Comparison of ENCODE assay signal across 23 mouse cellular contexts in the genomic region with DNA sequence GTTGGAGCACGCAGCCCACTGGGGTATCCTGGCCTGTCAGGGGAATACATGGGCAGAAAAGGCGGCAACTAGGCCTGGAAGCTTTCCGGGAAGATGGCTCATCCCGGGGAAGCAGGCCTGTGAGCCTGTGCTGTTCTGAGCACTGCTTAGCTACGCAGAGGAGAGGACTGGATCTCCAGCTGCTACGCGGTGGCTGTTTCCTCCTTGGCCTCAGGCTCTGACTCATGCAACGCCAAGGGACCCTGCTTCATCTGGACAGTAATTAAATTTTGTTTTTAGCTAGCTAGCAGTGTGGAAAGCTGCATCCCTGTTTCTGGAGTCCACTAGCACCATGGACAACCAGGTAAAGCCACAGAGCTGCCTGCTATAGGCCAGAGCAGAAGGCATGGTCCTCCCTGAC. TPM values are rescaled to one million over a fixed set of nuclear protein-coding genes. Genes with fewer than 3 reads are reported as not detected.
A peak's percentile ranks its signal among the peaks of the same experiment; 100 is the strongest.
DNase-seq lines count a peak whose midpoint lies in the region; ATAC-seq and TF ChIP-seq lines count a peak whose summit lies in the region.
"Had no signal": no experiment of that assay in that cellular context is flagged by ENCODE, and none has a peak within 500 bp of the region (broad histone marks: within the 10 kb centered on the region; RNA-seq: fewer than 3 reads in every experiment).

No protein-coding gene starts in this region.

- H3K36me3 ChIP-seq in forebrain, embryonic 13.5 days (ENCODE audit: poor library complexity, severe bottlenecking), result no peaks in the 10 kb centered on the region
- no peaks in the 10 kb centered on the region for H3K36me3 ChIP-seq in forebrain, postnatal 0 days (ENCODE audit: insufficient read depth)
- no peaks in the 10 kb centered on the region for H3K36me3 ChIP-seq in limb, embryonic 12.5 days
- H3K36me3 ChIP-seq in thymus, adult 2 months (ENCODE audit: control insufficient read depth, insufficient read depth, low read length), result no peaks in the 10 kb centered on the region
- H3K36me3 ChIP-seq: liver, embryonic 13.5 days; lung, embryonic 15.5 days had no signal

- no peaks in the 10 kb centered on the region for H3K9me3 ChIP-seq in forebrain, embryonic 13.5 days (replicated peaks)
- H3K9me3 ChIP-seq in forebrain, postnatal 0 days (ENCODE audit: low read length), result no peaks in the 10 kb centered on the region
- no peaks in the 10 kb centered on the region for H3K9me3 ChIP-seq in limb, embryonic 12.5 days
- H3K9me3 ChIP-seq: liver, embryonic 13.5 days; lung, embryonic 15.5 days had no signal

- ATAC-seq in forebrain, embryonic 13.5 days, result no peak
- ATAC-seq in forebrain, postnatal 0 days, result no peak
- ATAC-seq in limb, embryonic 12.5 days (ENCODE audit: insufficient number of reproducible peaks, insufficient read depth, low FRiP score, low TSS enrichment, low read depth), result no peak
- ATAC-seq: Patski had no signal

- peaks cover 71% of the 10 kb centered on the region for H3K4me1 ChIP-seq in forebrain, embryonic 13.5 days
- peaks cover 17% of the 10 kb centered on the region for H3K4me1 ChIP-seq in forebrain, postnatal 0 days (ENCODE audit: insufficient read depth)
- peaks cover 24% of the 10 kb centered on the region for H3K4me1 ChIP-seq in limb, embryonic 12.5 days (replicated peaks)
- H3K4me1 ChIP-seq in thymus, adult 2 months (replicated peaks; ENCODE audit: control insufficient read depth, insufficient read depth, low read length), result peaks cover 31% of the 10 kb centered on the region
- H3K4me1 ChIP-seq: liver, embryonic 13.5 days; lung, embryonic 15.5 days had no signal

- H3K9ac ChIP-seq in forebrain, embryonic 13.5 days, result no peak overlapping the region
- no peak overlapping the region for H3K9ac ChIP-seq in forebrain, postnatal 0 days
- no peak overlapping the region for H3K9ac ChIP-seq in limb, embryonic 12.5 days (replicated peaks)
- H3K9ac ChIP-seq: liver, embryonic 13.5 days; lung, embryonic 15.5 days had no signal

- DNase-seq in forebrain, postnatal 0 days, result no peak
- no peak for DNase-seq in left cerebral cortex, adult 2 months (ENCODE audit: extremely low spot score in 1 of 2, low spot score in 2 of 2)
- no peak for DNase-seq in left cerebral cortex, postnatal 14 days (ENCODE audit: low spot score in 2 of 2)
- peak; percentile 50 for DNase-seq in brain, adult 2 months (ENCODE audit: low read depth, low spot score)
- no peak for DNase-seq in thymus, adult 2 months
- DNase-seq in ovary, postnatal 10 days (ENCODE audit: low spot score), result no peak
- DNase-seq: adrenal gland, postnatal 25 days; B cell, adult 2 months; cerebellum, adult 2 months; heart, adult 18-20 months; heart, postnatal 4 days; kidney, adult 11 months; kidney, postnatal 36 days; layer of hippocampus, postnatal 36 days; liver, embryonic 13.5 days; thymus, adult 18-20 months had no signal

- intact Hi-C loops in left cerebral cortex, adult 2 months (cut with DNase I), result no loop called here
- intact Hi-C loops in left cerebral cortex, postnatal 14 days (cut with DNase I), result no loop called here

- H3K27ac ChIP-seq in forebrain, embryonic 13.5 days, result peak overlapping the region; percentile 96; the same call in 1 of the 2 replicates
- H3K27ac ChIP-seq in forebrain, postnatal 0 days (ENCODE audit: low read depth, low read length), result no peak overlapping the region
- H3K27ac ChIP-seq in left cerebral cortex, adult 2 months, result peak overlapping the region; percentile 53; the same call in 1 of the 2 replicates
- H3K27ac ChIP-seq in limb, embryonic 12.5 days, result 0 out of 2 replicates have a peak overlapping the region, but pooled peaks have one; percentile 17
- no peak overlapping the region for H3K27ac ChIP-seq in thymus, adult 2 months (ENCODE audit: control insufficient read depth, insufficient read depth, low read length)
- H3K27ac ChIP-seq: liver, embryonic 13.5 days; lung, embryonic 15.5 days had no signal

- 67% methylated on average over 8 of the region's 8 CpGs for WGBS in forebrain, embryonic 13.5 days
- WGBS in forebrain, postnatal 0 days, result 72% methylated on average over 8 of the region's 8 CpGs
- 62% methylated on average over 8 of the region's 8 CpGs for WGBS in limb, embryonic 12.5 days
- 87% methylated on average over 8 of the region's 8 CpGs for WGBS in thymus, adult 2 months

- no peak overlapping the region for H3K4me3 ChIP-seq in forebrain, embryonic 13.5 days
- H3K4me3 ChIP-seq in forebrain, postnatal 0 days (ENCODE audit: low read depth, low read length), result no peak overlapping the region
- H3K4me3 ChIP-seq in left cerebral cortex, adult 2 months, result no peak overlapping the region
- no peak overlapping the region for H3K4me3 ChIP-seq in limb, embryonic 12.5 days (replicated peaks)
- no peak overlapping the region for H3K4me3 ChIP-seq in thymus, adult 2 months (ENCODE audit: control insufficient read depth, insufficient read depth, low read length)
- H3K4me3 ChIP-seq: liver, embryonic 13.5 days; lung, embryonic 15.5 days had no signal

- H3K4me2 ChIP-seq in forebrain, embryonic 13.5 days, result no peak overlapping the region
- H3K4me2 ChIP-seq in forebrain, postnatal 0 days (ENCODE audit: low read depth), result no peak overlapping the region
- H3K4me2 ChIP-seq in limb, embryonic 12.5 days, result no peak overlapping the region
- H3K4me2 ChIP-seq: liver, embryonic 13.5 days; lung, embryonic 15.5 days had no signal

- H3K27me3 ChIP-seq in forebrain, embryonic 13.5 days, result no peaks in the 10 kb centered on the region
- H3K27me3 ChIP-seq in forebrain, postnatal 0 days (ENCODE audit: insufficient read depth, low read length), result no peaks in the 10 kb centered on the region
- H3K27me3 ChIP-seq in limb, embryonic 12.5 days, result peaks cover 44% of the 10 kb centered on the region
- H3K27me3 ChIP-seq in thymus, adult 2 months (ENCODE audit: control insufficient read depth, insufficient read depth, low read length), result no peaks in the 10 kb centered on the region

- TF ChIP-seq CTCF in forebrain, postnatal 0 days (IDR thresholded peaks at IDR 0.05; ENCODE audit: low read depth), result no peak
- no peak for TF ChIP-seq CTCF in left cerebral cortex, adult 2 months (IDR thresholded peaks at IDR 0.05)
- TF ChIP-seq CTCF in thymus, adult 2 months (IDR thresholded peaks at IDR 0.05; ENCODE audit: borderline replicate concordance, control insufficient read depth, extremely low read depth, insufficient read depth, low read length, poor library complexity), result no peak

- TF ChIP-seq POLR2A in thymus, adult 2 months (IDR thresholded peaks at IDR 0.05; ENCODE audit: control insufficient read depth, extremely low read depth, insufficient read depth, low read length, poor library complexity), result no peak

RNA-seq across cellular contexts. Expression of gene Elfn2, which starts 36.8 kb away (rescaled TPM):
- 1.7 and 1.8 TPM in 2 replicates for polyA plus RNA-seq in forebrain, embryonic 13.5 days (2015; fragmentation: Nextera tagmentation; extraction: Ambion mirVana)
- total RNA-seq in forebrain, postnatal 0 days (2014; rRNA removed), result 33.9 and 51.6 TPM in 2 replicates
- polyA plus RNA-seq in forebrain, postnatal 0 days (2015; fragmentation: Nextera tagmentation; extraction: Ambion mirVana), result 8.1 and 10.1 TPM in 2 replicates
- 100 to 1,000 TPM; 144 to 177 TPM for total RNA-seq in left cerebral cortex, adult 2 months (2021)
- total RNA-seq in left cerebral cortex, postnatal 14 days (2021), result 100 to 1,000 TPM; 117 to 127 TPM
- 0.03 and 0.27 TPM in 2 replicates for polyA plus RNA-seq in limb, embryonic 12.5 days (2016; fragmentation: Nextera tagmentation; extraction: Ambion mirVana)
- polyA plus RNA-seq in thymus, adult 2 months (2012; rRNA removed), result 4.7 and 8.4 TPM in 2 replicates
- total RNA-seq: neutrophil, adult 5-6 weeks had no signal
- polyA plus RNA-seq: heart, embryonic 14.5 days; stomach, embryonic 14.5 days had no signal

Comparison
In these comparisons a context has a peak if more than half of its experiments do, and no peak if none do; other contexts are left out.
1. H3K27ac ChIP-seq: peak in forebrain, embryonic 13.5 days (single experiment), left cerebral cortex, adult 2 months (single experiment) and limb, embryonic 12.5 days (single experiment); none in forebrain, postnatal 0 days (single experiment) and thymus, adult 2 months (single experiment).